Mouse (Mus musculus) retina, postnatal 1 day (tissue): ENCODE measurements at regions not wholly inside any gene's neighbourhood (a gene's known extent, or its start where the extent isn't known, plus 50 kb on each side); places are given as distances from the start of the nearest gene placed in this dataset.

ENCODE experiments used
- DNase-seq: peaks from one replicate; pipeline ENCODE4 v3.0.0-alpha.2; 2012

DNA sequence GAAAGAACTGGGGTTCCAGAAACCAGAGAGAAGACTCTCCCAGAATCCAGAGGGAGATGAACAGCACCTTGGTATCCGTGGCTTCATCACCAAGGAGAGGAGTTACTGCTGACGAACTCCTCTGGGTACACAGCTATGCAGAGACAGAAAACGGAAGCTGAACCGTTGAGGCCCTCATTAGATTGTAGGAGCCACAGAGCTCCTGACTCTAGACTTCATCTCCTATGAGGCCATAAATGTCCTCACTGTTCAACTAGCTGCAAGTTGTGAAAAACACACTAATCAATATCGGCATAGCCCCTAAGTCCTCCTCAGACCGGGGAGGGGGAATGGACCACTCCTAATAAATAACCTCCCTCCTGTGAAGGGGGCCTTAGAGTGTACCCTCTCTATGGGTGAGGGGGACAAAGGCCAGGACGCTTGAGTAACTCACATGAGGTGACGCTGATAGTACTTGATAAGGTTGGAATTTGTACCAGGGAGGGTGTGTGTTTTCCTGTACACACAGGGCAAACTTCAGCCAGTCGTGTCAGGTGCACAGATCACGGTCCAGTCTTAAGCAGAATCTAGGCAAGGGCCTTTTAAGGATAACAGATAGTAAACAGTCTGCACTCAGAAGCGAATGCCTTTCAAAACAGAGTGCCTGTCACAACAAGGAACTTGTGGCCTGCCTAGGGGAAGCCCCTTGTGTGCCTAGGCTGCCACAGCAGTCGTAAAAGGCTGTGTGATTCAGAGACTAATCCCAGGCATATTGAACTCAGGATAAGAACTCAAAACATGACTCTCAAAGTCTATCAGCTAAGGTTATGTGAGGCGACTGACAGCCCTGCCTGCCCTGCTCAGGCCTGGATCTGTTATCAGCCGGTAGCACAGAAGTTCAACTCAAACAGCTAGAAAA lies 104.2 kb downstream of the Dyrk2 start:
- DNase-seq: no peak

DNA sequence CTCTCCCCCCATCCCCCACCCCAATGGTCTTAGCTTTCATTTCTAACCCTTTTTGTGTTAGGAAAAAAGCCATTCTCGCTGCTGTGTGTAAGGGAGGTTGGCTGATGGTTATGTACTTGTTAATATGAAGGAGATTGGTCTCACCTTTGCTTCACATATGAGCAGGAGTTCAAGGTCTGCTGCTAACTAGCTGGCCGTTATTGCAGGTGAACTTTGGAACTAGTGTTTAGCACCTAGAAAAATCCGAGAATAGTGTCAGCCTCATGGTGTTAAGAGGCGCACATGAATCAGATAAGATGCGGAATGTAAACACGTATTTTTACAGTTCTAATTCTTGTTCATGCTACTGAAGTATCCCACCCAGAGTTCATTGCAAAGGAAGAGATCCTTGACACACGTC lies 103.2 kb downstream of the Dyrk2 start:
- DNase-seq: no peak

DNA sequence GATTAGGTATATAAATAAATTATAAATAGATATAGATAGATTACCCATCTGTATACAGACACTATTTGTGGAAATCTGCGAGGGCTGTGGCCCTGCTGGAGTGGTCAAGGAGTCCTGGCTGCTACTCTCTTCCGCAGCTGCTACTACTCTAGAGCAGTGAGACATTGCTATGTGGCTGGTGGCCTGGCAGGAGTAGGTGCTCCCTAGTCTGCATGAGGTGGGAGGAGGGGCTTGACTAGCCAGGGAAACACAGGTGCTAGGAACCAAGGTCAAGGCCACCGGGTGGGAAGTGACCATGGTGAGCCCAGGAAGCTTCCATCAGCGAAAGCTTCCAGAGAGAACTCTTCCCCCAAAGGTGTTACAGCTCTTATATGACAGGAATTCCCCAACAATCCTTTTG lies 100.3 kb downstream of the Dyrk2 start:
- DNase-seq: no peak

DNA sequence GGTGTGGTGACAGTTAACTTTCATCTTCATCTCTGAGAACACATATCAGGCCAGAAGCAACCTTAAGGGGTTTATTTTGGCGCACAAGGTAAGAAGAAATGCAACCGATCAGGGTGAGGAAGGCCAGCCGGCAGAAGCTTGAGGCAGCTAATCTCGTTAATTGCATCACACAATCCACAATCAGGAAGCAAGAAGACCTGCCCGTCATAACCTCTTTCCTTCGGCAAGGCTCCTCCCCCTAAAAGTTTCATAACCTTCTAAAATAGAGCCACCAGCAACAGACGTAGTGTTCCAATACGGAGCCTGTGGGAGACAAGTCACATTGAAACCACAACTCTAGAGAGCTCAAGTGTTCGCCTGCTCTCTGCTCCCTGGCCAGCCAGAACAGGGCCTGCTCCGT lies 91.4 kb downstream of the Dyrk2 start:
- no peak for DNase-seq

DNA sequence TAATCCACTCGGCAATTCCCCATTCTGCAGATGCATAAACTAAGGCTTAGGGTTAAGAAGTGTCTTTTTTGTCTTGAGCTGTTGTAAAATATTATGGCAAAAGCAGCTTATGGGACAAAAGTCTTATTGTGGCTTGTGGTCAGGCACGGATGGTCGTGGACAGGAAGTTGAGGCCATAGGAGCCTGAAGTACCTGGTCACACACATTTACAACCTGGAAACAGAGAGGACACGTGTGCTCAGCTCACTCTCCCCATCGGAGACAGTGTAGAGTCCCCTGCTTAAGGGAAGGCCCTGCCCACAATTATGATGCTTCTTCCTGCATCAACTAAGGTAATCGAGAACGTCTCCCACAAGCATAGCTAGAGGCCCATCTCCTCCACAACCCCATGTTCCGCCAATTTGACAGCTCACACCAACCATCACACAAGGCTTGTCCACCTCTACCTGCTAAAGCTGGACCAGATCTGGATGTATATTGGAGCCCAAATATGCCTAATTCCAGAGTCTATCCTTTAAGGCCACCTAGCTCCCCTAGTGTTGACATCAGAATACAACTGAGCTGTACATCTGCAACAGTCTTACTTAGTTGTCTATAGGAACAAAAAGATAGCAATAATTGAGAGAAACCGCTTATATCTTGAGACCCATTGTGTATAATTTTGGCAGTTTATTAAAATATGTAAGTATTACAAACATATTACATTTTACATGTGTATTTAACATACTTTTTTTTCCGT lies 89.0 kb downstream of the Dyrk2 start:
- DNase-seq: no peak

DNA sequence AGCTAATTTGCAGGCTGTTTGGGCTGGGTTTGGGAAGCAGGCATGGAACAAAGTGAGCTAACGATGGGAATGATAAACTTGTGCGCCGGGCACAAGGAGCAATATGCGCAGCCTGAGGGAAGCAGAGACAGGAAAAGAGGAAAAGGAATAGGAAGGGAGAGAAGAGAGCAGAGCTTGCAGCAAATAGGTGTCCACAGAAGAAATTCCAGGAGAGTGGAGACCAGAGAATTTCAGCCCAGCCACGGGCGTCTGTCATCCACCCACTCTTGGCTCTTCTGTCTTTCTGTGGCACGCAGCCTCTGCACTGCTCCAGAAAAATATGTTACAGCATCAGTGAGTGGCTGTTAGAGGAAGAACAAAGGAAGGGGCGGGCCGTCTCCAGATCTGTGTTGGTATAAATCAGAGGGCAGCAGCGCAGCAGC lies 88.2 kb downstream of the Dyrk2 start:
- peak; percentile 56 for DNase-seq

DNA sequence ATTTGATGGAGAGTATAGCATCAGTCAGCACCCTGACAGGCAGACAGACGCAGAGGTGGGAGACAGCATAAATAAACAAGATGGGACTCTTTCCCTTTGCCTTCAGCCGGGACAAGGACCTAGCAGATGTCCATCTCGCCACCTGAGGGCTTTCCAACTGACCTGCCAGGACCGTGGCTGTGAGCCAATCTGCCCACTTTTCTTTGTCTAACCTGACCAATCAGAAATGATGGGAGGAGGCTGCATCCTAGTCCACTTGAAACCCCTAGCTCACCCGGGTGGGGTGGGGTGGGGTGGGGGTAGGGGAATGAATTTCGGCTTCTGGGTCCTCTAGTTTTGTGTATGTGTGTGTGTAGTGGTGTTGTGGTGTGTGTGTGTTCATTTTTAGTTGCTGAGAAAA lies 87.4 kb downstream of the Dyrk2 start:
- DNase-seq: no peak

DNA sequence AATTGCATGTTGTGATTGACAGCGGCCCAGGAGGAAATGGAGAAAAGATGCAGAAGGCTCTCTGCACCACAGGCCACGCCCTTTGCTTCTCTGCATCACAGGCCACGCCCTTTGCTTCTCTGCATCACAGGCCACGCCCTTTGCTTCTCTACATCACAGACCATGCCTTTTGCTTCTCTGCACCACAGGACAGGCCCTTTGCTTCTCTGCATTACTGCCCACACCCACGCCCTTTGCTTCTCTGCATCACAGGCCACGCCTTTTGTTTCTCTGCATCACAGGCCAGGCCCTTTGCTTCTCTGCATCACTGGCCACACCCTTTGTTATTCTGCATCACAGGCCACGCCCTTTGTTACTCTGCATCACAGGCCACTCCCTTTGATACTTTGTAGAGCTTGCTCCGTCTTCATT lies 82.7 kb downstream of the Dyrk2 start:
- no peak for DNase-seq

DNA sequence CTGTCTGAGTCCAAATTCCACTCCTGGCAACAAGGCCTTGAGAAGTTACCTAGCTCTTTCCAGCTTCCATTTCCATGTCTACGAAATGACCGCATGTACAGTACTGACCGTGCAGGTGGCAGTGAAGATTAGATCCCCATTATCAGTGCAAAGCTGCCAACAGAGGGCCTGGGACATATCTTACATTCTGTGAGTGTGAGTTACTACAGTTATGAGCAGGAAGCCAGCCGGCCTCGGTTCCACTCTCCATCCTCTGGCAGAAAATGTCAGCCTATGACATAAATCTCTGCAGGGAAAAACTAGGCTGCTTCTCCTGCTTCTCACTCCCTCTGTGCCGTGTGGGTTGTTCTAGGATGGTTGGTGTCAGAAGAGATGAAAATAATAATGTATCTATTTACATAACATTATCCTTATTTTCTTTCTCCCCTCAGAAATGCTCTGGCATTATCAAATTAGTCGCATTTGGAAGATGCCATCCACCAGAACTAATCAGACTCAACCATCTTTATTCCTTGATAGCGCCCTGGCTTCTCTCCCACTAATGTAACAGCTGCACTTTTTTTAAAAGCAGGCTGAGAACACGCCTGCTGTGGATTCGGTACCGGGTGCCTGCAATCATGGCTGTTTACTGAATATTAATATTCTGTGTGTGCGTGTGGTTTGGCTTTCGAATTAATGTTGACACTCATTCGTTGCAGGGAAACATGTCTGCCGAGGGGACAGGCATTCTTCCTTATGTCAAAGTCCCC lies 77.5 kb downstream of the Dyrk2 start:
- DNase-seq: no peak

DNA sequence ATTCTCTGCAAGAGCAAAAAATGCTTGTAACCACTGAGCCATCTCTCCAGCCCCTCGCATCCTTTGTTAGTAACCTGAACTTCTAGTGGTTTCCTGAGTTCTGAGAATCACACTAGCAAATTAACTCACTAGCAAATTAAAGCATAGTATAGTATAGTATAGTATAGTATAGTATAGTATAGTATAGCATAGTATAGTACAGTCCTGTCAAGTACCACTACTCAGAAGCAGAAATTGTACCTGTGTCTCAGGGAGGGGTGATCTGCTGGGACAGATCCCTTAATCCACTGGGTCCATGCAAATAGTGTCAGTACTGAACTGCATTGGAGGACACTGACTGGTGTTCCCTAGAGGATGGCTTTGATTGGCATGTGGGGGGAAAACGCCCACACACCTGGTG lies 76.2 kb downstream of the Dyrk2 start:
- no peak for DNase-seq

DNA sequence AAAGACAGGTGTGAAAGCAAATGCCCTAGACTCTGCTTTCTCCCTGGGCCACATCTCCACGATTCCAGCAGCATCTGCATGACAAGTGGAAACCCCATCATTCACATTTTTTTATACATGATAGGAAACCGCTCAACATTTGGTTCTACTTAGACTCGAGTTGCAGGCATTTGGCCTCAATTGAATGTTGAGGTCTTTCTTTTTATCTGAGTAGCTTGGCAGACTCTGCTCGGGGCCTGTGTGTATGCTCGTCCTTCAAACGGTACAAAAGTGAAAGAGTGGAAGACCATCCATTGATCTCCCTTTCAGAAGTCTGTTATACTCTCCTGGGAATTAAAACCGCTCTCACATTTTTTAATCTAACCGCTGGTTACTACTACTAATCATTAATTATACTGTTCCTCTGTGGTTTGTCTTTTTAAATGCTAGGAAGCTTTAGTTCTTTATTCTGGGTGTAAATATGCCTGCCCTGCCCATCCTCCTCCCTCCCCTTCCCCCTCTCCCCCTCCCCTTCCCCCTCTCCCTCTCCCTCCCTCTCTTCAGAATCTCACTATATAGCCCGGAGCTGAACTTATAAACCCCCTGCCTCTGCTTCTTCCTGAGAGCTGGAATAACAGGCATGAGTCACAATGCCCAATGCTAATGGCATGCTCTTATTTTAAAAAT lies 75.5 kb downstream of the Dyrk2 start:
- DNase-seq: no peak

DNA sequence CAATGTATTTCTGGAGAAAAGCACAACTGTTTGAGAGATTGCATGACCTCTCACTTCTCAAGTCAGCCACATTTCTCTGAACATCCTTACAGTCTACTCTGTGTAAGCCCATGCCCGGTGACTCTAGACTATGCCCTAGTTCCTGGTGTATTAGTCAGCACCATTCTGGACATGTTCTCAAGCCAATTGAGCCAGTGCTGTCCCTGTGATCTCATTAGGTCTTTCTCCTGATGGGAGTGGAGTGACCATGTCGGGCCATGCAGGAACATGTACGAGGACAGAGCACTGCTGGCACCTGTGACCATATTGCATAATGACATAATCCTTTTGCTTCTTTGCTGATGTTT lies 75.0 kb downstream of the Dyrk2 start:
- no peak for DNase-seq

DNA sequence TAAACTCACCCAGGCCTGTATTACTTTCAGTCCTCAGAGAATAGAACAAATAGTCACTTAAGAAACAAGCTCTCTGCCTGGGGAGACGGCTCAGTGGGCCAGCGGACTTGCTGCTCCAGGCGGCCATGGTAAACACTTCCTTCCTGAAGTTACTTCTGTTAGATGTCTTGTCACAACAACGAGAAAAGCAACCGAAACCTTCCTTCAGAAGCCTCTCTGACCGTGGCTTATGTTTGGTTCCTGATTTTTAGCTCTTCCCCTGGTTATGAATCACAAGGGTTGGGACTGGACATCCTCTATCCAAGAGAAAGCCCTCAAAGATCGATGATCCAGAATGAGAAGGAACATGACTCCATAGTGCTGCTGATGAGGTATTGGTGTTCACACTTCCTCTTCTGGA lies 73.5 kb downstream of the Dyrk2 start:
- DNase-seq: no peak

DNA sequence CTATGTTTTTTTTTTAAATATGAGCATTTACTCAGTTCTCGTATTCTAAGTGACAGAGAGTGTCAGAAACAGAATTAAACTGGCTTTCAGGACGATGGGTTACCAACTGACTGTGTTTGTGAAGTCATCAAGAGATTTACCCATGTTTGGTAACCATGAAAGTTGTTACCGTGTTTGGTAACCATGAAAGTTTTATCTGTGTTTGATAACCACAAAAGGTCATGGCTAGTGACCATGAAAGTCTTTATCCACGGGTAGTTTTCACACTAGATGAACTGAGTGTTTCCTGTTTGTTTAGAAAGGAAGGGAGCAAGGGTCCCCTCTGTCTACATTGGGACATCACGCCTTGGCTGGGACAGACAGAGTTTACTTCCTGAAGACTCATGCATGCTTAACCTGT lies 72.8 kb downstream of the Dyrk2 start:
- no peak for DNase-seq

DNA sequence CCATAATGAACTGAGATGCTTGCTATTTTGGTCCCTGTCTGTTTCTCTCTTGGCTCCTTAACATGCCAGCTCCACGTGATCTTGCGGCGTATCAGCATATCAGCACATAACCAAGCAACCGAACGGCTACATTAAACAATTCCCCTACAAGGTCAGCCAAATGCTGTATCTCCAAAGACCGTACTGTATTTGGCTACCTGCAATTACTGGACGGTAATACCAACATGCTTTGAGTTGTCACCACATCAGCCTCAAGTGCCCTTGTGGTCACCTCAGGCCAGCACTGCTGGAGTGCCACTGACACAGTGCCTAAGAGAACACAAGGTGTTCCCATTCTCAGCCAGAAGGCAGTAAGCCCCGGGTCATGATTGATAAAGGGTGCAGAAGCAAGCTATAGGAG lies 70.2 kb downstream of the Dyrk2 start:
- no peak for DNase-seq

DNA sequence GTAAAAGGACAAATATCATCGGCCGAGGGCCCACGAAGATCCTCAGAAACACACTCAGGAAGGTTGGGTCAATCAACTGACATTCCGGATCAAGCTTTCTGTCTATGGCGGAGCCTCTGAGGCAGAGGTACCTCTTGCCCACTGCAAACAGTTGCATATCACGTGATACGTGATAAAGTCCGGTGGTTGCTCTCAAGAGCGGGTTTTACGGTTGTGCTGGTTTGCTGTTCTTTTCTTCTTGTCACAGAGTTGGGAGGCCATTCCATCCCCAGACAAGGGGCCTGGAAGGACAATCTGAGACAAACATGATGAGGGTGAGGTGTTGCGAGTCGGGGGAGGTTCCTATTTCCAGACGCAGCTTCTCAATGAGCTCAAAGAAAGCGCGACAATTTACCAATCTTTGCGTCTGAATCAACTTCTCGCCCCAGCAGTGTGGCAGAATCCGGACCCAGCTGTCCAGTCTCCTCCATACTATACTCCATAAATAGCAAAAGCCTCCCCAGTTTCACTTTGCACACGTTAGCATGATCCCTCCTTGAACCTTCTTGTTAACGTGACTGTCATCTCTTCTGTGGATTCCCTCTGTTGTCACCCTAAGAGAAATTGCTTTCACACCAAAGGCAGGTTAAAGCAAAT lies 66.0 kb downstream of the Dyrk2 start:
- no peak for DNase-seq

DNA sequence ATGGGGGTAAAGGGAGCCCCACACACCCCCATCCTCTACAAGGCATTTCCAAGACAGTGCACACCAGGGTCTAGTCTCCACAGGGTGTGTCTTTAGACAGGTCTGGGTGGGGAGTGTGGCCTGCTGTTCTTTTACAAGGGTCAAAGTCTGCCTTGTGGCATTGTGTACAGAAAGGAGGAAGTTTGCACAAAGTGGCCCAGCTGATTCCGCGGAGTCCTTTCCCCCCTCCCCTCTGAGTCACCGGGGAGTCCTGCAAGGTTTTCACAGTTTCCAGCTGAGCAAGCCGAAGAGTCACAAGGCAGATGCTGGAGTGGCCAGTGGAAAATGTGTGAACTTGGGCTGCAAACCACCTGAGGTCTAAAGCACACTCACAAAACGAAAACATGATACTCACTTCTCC lies 65.4 kb downstream of the Dyrk2 start:
- no peak for DNase-seq
